Mouse (Mus musculus): ENCODE measurements at regions not wholly inside any gene's neighbourhood (a gene's known extent, or its start where the extent isn't known, plus 50 kb on each side); places are given as distances from the start of the nearest gene placed in this dataset.

GRCm38 (mm10) chrX:68622141-68622540 lies 56.2 kb upstream of the Fmr1 start:
- no peak overlapping the region for H3K27ac ChIP-seq
- no peak overlapping the region for H3K9ac ChIP-seq
- H3K4me3 ChIP-seq = no peak overlapping the region
- H3K27me3 ChIP-seq = no peaks in the 10 kb centered on the region
- ATAC-seq (ENCODE audit: low FRiP score) = no peak
- H3K4me1 ChIP-seq = no peaks in the 10 kb centered on the region
- no peak overlapping the region for H3K4me2 ChIP-seq (replicated peaks)
- WGBS = 84% methylated on average over 3 of the region's 3 CpGs
- H3K36me3 ChIP-seq = no peaks in the 10 kb centered on the region
- no peaks in the 10 kb centered on the region for H3K9me3 ChIP-seq (replicated peaks)

Data from hindbrain, embryonic 12.5 days (tissue).